Mouse (Mus musculus): ENCODE measurements at regions not wholly inside any gene's neighbourhood (a gene's known extent, or its start where the extent isn't known, plus 50 kb on each side); places are given as distances from the start of the nearest gene placed in this dataset.

GRCm38 (mm10) chr15:62202781-62203375 is 1280.1 kb upstream of the A1bg start:
- peak; percentile 97 for DNase-seq

- peak; percentile 90 for DNase-seq
Observed at GRCm38 (mm10) chr15:62198721-62199120, 1275.9 kb upstream of the A1bg start.

GRCm38 (mm10) chr15:62198194-62198593 is 1275.4 kb upstream of the A1bg start:
- peak; percentile 79 for DNase-seq

DNA sequence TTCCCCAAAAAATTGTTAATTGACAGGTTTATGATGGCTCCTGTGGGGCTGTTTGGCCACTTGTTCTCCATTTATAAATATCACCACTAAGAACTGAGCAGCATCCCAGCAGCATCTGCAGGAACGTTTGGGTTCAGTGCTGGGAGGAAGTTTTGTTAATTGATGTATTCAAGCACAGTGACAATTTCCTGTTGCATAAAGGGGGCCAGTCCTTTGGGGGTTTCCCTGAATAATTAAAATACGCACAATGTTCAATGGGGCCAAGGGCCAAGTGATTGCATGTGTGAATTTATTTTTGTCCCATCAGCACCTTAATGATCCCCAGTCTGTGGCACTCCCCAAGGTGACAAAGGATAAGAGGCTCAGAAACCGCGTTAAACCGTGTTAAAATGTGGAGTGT is 1272.6 kb upstream of the A1bg start:
- no peak for DNase-seq

- DNase-seq: no peak
Observed at GRCm38 (mm10) chr15:62192706-62193105, 1269.9 kb upstream of the A1bg start.

DNA sequence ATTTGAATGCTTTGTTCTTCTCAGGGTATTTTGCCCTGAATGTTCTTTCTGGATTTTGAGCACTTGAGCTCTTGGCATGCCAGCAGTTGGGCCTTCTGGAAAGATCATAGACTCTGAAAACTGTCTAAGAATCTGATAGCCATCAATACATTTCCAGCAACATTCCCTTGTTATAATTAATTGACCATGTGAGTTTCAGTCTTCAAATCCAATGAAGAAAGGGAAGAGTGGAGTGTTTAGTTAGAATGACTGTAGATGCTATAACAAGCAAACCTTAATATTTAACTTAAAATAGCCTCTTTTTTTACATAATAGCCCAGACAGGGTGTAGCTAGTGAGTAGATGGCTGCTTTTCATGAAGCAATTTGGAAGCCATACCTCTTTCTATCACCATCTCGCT is 1268.8 kb upstream of the A1bg start:
- DNase-seq: no peak

DNA sequence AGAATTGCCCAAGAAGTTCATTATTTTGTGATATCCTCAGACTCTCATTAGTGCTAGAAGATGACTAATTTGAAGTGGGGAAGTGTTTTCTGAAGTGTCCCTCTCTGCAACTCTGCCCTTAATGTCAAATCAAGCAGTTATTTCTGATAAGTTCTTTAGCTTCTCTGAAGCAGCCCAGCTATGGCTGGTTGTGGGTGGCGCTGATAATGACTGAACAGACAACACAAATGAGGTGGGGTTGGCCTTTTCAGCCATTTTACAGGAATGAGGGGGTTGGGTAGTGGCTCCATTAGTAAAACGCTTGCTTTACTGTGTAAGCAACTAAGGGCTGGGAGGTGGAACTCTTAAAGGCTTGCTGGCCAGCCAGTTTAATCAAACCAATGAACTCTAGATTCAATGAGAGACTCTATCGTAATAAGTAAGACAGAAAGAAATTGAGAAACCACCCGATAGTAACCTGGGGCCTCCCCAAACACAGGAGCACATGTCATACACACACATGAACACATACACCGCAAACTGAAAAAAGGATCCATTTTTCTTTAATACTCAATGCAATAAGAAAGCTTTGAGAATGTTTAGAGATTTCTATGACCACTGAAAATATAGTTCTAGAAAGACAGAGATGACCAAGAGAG is 1268.3 kb upstream of the A1bg start:
- DNase-seq: no peak

DNA sequence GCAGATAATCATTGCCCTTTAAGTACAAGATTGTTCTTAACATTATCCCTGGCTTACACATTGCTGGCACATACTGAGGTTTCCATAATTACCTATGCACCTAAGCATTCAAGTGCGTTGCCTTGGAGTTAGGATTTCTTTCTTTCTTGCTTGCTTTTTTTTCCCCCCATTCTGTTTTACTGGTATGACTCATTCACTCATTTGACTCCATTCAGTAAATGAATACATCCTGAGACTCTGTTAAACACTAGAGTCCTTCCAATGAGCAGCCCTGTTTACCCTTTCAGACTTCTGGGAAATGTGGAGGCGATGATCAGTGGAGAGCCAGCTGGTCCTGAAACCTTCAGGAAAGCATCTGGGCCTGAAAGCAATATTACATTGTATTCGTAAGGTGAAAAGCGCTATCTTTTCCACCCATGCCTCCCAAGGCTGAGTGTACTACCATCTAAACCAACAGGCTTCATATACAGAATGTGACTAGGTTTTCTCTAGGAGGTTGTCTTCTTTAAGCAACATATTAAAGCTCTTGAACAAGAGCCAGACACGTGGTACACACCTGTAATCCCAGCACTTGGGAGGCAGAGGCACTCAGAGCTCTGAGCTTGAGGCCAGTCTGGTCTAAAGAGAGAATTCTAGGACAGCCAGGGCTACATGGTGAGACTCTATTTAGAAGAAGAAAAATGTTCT is 1267.6 kb upstream of the A1bg start:
- DNase-seq: no peak

GRCm38 (mm10) chr15:62189565-62190181 is 1266.9 kb upstream of the A1bg start:
- DNase-seq: no peak

DNA sequence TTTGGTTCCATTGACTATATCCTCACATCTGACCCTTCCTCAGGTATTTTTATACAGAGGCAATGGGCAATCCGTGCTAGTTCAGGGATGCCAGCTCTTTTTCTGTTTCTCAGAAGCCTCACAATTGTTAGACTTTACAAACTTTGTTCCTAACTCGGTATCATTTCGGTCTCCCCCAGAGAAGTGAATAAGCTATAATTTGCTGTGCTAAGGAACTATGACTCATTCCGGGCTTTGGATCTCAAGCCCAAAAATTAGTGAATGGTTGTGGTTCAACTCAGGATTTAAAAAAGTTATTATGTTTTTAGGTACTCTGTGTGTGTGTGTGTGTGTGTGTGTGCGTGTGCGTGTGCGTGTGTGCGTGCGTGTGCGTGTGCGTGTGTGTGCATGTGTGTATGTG is 1263.7 kb upstream of the A1bg start:
- no peak for DNase-seq

GRCm38 (mm10) chr15:62183803-62184202 is 1261.0 kb upstream of the A1bg start:
- DNase-seq: no peak

GRCm38 (mm10) chr15:62181454-62181910 is 1258.7 kb upstream of the A1bg start:
- peak; percentile 91 for DNase-seq

DNA sequence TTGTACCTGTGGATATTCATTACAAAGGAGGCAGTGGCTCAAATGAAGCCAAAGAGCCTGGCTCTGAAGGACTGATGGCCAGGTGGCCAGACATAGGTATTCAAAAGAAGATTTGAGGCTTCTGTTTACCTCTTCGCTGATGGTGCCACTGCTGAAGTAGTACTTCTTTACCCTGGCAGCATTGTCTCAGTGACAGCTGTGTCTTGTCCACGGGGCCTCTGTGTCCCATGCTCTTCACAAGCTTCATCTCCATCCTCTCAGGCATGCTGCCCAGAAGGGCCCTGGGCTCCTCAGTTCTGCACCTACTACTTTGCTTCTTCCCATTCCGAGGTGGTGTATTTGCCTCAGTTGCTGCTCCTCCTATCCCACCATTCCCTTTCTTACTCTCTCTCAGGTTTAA is 1257.9 kb upstream of the A1bg start:
- DNase-seq: no peak

DNA sequence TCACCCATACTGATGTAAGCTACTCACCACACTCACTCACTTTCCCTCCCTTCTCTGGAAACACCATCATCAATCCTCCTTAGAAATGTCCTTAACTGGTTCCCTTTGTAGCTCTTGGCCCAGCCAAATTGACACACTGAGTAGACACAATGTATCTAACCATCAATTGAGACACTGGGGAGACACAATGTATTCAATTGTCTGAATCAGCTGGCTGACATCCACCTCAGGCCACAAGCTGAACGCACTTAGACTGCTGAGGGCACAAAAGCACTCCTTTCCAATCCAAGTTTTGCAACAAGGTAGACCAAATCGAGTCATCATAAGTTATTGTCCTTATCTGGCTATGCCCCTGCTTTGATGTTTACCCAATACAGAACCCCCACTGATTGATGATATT is 1257.0 kb upstream of the A1bg start:
- peak; percentile 16 for DNase-seq

- peak; percentile 65 for DNase-seq
Observed at GRCm38 (mm10) chr15:62178568-62178967, 1255.8 kb upstream of the A1bg start.

GRCm38 (mm10) chr15:62177768-62178410 is 1255.1 kb upstream of the A1bg start:
- no peak for DNase-seq

DNA sequence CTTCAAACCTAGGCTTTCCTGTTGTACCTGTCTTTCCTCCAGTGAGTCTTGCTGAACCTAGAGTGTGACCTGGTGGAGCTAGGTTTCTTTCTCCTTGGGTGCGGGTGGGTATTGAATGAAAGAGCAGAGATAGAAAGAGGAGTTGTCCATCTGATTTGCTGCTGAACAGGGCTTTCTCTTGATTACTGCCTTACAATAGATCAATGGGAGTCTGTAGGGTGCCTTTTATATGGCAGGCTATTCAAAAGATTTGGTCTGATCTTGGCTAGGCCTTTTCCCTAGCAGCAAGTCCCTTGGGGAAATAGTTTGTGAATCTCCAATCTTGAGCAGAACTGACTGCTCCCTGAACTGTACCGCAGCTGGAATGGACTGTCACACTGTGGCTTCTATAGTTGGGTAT is 1253.3 kb upstream of the A1bg start:
- no peak for DNase-seq

DNA sequence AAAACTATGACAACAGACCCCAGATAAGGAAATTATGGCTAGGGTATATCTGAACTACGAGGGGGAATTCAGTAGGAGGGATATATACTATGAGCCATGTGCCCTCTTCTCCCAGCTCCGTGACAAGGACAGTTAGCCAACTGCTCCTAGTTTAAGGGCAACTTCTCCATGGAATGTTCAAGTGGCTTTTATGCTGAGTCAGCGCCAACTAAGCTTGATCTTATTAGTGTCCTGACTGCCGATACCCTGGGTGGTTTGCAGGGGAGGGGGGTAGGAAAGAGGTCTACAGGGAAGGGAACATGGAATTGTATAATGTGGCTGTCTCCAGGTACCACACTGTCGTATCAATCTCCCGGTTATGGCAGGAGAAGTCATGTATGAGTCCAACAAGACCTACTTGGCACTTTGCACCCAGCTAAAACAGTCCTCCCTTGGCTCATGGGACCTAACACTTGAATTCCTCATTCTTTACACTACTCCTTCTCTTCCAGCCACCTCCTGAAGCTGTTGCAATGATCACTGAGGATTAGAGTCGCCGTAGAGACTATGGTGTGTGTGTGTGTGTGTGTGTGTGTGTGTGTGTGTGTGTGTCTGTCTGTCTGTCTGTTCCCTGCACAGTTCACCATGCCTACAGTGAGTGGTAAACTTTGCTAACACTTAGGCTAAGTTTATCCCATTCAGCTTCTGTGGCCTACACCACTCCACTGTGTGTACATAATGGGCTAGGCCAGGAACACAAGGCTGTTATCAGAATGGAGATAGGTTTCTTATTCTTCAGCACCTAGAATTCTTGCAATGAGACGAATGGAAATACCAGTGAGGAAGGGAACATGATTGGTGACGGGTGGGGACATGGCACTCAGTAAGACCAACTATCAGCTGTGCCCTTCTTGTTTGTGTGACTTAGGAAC is 1251.1 kb upstream of the A1bg start:
- DNase-seq: no peak

DNA sequence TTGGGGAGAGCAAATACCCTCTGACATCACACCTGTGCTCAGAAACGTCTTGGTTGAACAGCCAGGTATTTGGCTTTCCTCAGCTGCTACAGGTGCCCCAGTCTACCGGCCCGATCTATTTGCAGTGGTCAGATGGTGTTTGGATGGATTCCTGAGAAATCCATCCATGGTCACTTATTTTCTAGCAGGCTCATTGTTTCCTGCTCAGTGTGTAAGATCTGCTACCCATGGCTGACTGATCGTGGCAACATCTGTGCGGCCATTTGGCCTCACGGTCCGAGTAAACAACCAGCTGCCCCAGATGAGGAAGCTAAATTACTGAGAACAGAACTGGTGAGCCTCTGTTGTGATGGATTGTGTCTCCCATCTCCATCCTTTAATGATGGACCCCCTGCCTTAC is 1248.8 kb upstream of the A1bg start:
- DNase-seq: no peak

GRCm38 (mm10) chr15:62171167-62171566 is 1248.4 kb upstream of the A1bg start:
- DNase-seq: no peak

- DNase-seq: no peak
Observed at GRCm38 (mm10) chr15:62170337-62170736, 1247.5 kb upstream of the A1bg start.

GRCm38 (mm10) chr15:62169591-62170019 is 1246.8 kb upstream of the A1bg start:
- peak; percentile 91 for DNase-seq
